Mouse (Mus musculus): ENCODE measurements around the gene Gbf1.
A peak's percentile ranks its signal among the peaks of the same experiment; 100 is the strongest.
"Not testable (repeated sequence)": the region's sequence is repeated elsewhere in the genome, so short reads cannot be mapped to it uniquely, and the experiment has no call there.

Gene Gbf1

DNA sequence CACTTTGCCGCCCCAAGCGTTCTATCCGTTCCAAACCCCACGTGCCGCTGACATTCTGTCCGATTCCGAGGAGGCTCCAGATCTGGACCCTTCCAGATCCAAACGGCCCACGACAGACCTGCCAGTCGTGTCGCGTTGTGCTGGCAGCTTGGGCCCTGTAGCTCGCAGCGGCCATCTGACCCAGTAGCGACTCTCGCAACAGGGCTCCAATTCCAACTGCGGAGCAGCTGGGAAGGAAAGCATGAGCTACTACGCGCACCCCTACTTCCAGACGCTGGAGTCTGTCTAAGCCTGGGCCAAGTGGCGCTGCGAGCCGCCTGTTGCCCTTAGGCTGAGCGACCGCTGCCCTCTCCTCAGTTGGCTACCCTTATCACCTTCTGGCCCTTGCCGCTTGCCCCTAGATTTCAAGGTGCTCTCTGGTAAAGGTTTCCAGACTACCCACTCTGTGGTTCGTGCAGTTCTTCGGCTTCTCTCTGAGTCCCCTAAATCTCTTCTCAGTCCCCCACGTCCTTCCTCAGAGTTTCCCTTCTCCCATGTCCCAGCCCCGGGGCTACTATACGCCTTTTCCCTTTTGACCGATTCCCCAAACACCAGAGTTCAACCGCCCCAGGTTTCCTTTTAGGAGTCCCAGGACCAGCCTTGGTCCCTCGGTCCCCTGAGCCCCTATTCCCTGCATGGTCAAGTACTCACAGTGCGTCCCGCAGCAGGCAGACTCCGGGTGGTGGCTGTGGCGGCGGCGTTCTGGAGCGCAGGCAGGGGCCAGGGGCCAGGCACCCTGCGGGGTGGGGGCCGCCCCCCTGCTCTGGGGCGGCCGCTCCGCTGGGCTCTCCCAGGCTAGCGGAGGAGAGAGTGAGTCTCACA, 4.6 kb upstream of the Gbf1 start, which contains the start of gene Pitx3:
Gene Pitx3 (minus strand): TSS at position 816 of the 861 bp plus-strand sequence.
- DNase-seq: no peak

DNA sequence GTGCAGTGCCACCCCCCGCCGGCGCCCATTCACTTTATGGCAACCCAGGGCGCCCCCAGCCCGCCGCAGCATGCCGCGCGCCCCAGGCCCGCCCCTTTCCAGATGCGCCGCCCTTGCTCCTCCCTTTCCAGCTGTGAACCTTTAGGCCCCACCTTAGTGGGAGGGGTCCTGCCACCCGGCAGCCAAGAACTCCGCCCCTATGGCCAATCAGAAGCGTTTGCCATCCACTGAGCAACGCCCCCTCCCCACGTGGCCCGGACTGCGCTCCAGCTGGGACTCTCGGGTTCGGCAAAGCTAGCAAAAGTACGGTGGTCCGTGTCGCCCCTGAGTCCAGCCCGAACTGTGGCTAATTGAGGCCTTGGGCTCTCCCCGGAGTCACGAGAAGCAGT, 3.9 kb upstream of the Gbf1 start:
- no peak for DNase-seq

DNA sequence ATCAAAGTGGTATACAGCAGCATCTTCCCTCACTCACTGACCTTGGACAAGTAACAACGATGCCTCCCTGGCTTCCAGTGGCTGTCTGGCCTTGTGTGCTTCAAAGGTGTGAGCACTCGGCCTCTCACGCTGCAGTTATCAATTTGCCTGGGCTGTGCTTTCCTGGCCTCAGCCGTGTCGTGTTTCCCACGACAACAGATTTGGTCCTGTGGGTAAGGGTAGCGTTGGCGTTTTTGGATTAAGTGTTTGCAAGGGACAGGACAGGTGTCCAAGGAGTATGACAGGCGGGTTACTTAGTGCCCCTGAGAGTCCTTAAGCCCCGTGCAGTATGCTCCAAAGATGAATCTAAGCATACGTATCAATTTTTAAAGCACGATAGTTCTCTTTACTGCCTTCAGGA, 3.2 kb upstream of the Gbf1 start:
- DNase-seq: no peak

DNA sequence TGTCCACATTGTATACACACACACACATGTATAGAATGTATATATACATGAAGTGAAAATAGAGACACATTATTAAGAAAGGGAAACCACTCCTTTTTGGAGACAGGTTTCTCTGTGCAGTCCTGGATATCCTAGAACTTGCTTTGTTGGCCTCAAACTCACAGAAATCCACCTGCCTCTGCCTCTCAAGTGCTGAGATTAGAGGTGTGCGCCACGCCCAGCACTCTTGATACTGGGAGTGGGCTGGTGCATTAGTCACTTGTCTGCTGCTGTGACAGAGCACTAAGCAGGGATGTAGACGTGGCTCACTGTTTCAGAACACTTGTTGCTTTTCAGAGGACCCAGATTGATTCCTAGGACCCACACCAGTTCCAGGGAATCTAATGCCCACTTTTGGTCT, 13.6 kb downstream of the Gbf1 start:
- DNase-seq: no peak

DNA sequence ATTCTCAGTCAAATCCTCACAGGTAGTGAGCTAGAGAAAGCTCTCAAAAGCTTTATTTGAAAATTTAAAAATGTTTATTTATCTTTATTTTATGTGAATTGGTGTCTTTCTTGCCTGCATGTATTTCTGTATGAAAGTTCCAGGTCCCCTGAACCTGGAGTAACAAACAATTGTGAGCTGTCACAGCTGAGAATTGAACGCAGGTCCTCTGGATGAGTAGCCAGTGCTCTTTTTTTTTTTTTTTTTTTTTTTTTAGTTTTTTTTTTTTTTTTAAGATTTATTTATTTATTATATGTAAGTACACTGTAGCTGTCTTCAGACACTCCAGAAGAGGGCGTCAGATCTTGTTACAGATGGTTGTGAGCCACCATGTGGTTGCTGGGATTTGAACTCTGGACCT, 14.9 kb downstream of the Gbf1 start:
- DNase-seq: not testable (repeated sequence)

DNA sequence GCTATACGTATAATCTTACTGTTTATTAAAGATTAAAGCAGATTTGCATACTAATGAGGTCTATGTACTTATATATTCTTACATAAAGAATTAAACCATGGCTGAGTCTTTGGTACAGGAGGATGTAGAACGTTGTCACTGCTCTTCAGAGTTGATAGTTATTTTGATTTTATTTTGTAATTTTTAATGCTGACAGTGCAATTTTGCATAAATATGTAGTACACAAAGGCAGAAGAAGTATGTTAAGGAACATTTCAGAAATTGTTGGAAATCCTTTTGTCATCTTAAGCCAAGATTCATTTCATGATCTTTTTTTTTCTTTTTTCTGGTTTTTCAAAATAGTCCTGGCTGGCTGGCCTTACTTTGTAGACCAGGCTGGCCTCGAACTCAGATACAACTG, 17.1 kb downstream of the Gbf1 start:
- no peak for DNase-seq

DNA sequence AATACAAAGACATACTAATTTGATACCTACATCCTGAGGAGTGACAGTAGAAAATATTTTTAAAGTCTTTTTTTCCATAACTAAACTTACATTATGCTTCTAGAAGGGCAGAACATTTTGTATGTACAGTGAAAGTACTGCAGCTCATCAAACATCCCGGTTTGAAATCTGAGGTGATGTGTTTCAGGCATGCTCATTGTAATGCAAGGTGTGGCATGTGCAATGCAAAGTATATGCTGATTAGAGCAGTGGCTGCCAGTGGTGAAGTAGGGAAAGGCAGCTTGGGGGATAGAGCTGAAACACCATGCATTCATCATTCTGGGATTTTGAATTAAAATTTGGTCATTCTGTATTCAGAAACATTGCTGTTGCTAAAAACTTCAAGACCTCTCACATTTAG, 17.6 kb downstream of the Gbf1 start:
- DNase-seq: no peak

DNA sequence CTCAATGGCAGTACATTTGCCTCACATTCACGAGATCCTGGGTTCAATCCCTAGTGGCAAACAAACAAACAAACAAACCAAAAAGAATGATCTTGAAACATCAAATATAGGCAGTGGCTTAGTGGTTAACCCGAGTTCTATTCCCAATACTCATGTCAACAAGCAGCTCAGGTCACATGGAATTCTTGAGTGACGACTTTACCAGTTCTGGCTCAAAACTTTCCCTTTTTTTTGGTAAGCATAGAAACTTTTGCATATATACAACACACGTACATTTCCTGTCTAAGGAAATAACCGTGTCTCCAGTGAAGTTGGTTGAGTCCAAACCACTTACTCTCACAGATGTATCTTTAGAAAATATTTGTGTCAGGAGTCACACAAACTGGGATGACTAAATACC, 20.2 kb downstream of the Gbf1 start:
- DNase-seq: no peak

DNA sequence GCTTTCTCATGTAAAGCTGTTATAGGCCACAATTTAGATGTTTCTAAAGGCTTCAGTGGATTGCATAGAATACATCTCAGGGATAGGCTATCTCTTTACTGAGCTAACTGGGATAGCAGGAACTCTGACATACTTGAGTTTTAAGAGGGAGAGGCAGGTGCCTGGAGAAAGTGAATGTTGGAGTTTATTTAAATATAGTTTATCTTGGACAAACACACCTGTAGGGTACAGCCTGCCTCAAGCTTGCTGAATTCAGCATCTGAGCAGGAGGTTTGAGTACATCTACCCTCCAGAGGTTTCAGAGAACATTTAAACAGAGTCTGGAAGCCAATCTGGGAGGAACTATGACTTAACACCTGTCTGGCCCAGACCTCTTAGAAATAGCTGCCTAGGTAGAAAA, 22.9 kb downstream of the Gbf1 start:
- no peak for DNase-seq

DNA sequence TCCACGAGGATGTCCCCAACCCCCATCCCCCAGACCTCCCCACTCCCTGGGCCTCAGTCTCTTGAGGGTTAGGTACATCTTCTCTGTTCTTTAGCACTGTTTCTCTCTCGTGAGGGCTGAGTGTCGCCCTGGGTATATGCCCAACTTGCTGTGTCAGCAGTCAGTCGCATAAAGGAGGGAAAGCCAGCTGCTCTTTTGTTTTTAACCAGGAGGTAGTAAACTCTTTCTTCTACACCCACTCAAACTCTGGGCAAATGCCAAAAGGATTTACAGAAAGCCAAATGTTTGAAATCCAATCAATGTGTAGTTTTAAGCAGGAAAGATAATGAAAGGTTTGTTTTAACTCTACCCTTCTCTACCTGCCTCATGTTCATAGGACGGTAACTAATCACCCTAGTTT, 24.7 kb downstream of the Gbf1 start:
- DNase-seq: no peak

DNA sequence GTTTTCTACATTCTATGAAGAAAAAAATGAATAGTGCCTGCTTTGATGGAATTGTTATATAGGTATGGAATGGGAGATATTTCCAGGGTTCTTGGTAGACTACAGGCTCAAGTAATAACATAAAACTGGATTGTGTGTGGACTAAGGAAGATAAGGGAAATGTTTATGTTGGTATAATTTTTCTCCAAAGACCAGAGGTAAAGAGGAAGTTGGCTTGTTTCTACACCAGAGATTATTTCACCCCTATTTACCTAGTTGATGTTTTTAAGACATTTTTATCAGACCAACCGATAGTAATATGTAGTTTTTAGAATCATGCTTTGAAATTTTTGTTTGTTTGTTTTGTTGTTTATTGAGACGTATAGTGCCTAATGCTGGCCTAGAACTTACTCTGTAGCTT, 28.0 kb downstream of the Gbf1 start:
- no peak for DNase-seq

DNA sequence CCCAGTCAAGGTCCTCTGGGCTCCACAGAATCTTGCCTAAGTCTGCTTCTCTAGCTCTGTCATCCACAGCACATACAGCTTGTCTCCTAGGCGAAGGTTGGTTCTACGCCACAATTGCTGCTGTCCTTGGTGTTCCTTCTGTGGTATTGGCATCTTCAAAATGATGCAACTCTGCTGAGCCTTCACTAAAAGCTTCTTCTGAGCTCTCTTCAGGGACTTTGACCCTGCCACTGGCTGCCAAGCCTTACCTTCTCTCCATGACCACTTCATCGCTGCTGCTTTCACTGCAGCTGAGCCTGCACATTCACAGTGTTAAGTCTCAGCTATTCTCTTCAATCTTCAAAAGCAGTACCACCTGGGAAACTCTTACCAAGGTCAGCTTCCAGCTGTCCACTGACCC, 29.9 kb downstream of the Gbf1 start:
- DNase-seq: no peak

DNA sequence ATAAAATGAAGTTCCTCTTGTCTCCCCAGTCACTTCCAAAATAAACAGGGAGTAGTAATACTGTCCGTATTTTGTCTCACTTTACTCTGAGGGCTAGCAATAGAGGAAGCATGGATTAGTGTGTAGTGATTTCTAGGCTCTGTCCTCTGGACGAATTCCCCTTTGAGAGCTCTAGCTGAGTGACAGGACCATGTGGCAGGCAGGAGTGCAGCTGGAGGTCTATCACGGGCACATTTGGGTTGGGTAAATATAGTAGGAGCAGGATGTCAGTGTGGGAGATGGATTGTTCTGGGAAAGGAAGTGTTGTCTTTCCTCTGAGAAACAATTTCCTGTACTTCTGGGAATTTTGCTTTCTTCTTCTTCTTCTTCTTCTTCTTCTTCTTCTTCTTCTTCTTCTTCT, 34.3 kb downstream of the Gbf1 start:
- DNase-seq: no peak

DNA sequence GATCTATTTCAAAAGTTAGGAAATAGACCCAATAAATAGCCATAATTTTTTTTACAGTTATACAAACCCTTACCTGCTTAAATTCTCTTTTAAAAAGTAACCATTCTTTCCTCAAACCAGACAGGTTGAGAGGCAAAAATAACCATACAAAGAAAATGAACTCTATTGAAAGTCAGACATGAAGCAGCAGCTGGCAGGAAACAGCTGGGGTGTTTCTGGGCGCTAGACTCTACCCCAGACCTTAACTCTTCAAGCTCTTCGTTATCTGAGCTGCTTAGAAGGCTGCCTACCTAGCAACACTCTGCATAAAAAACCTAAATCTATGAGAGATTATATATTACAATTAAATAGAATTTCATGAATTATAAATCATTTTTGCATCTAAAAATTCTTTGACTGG, 34.9 kb downstream of the Gbf1 start:
- no peak for DNase-seq

DNA sequence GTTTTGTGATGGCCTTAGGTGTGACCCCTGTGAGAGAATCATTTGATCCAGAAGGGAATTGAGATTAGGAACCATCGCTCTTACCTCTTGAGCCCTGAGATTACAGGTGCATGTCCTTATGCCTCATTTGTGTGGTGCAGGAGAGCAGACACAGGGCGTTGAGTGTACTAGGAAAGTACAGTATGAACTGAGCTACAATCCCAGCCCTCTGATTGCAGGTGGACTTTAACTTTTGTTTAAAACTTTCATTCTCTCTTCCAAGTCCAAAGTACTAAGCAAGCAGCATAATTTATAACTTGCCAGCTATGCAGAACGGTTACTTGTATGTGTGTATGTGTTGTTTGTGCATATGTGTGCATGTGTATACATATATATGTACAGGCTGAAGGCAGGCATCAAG, 46.0 kb downstream of the Gbf1 start:
- DNase-seq: no peak

DNA sequence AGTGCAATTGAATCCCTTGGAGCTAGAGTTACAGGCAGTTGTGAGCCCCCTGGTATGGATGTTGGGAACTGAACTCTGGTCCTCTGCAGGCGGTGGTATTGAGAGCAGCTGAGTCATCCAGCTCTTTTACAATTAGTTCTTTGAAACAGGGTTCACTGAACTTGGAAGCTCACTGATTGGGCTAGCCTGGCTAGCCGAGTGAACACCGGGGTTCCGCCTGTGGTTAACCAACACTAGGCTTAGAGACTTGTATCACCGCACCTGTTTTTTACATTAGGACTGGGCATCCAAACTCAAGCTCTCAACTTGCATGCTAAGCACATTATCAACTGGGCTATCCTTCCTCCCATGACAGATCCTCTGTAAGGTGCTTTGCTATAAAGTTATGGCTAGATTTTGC, 46.6 kb downstream of the Gbf1 start:
- DNase-seq: no peak

DNA sequence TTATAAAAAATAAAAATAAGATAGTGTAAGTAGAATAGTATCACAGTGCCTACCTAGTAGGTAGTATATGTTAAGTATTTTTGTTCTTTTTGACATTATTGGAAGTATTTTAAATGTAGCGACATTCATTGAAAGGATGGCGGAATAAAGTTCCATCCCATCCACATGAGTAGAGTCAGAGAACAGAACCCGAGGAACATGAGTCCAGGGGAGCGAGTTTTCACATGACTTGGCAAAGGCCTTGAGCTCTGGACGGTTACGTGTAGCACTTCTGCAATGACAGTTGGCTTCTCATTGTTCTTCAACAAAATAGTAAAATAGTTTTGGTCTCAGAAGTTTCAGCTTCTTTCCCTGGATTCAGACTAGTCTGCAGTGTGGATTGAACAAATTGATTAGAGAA, 51.9 kb downstream of the Gbf1 start:
- no peak for DNase-seq

DNA sequence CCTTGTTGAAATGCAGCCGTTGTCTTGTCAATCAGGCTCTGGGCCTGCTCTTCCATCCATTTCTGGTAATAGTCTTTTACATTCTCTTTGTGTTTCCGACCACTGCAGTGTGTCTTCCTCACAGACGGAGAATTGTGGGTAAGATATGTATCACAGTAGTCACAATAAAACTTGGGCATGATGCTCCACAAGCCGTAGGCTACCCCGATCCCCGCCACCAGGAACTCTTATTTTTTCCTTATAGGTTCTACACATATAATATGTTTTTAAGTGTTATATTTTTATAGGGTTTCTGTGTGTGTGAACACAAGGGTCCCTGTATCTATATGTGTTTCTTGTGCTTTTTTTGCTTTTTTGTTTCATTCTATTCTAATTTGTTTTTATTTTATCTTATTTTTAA, 53.4 kb downstream of the Gbf1 start:
- no peak for DNase-seq

DNA sequence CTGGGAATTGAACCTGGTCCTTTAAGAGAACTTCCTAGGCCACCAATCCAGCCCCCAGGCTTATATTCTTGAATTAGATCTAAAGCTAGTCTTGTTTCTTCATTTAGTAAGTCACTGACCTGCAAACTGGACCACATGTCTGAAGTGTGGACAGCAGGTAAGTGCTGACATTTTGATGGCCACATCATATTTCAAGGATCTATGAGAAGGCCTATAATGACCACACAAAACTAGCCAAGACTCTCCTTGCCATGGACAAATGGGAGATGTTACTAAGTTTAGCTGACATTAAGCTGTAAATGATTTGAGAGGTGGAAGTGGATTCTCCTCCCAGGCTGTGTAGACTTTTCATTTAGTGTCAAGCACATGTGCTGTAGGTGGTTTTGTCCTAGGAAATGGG, 58.6 kb downstream of the Gbf1 start:
- no peak for DNase-seq

DNA sequence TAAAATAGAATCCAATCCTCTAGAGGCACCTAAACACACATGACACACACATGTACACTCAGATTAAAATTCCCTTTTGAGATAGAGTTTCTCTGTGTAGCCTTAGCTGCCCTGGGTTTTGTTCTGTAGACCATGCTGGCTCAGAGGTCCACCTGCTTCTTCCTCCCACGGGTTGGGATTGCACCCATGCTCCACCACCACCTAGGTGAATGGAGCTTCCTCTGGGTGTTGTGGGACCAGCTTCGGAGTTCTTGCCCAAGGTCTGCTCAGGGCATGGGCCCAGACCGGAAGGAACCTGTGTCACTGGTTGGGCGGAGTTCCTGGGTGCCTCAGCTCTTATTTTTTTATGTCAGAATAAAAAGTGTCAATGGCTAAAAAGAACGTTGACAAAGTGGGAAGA, 62.2 kb downstream of the Gbf1 start:
- no peak for DNase-seq

DNA sequence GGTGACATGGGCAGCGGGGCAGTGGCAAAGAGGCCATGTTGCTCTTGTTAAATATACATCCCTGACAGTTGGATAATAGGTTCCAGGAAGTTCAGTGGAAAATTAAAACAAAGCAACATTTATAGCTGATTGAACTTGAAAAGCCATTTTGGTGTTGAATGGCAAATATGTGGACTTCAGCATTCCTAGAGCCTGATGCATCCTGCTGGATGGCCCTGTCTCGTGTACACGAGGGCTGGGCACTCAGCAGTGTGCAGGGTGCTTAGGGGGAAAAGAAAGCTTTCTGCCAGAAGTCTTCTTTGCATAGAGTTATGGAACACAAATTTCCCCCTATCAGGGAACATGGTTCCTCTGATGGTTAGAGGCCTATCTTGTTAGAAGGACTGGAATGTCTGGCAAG, 63.1 kb downstream of the Gbf1 start:
- no peak for DNase-seq

DNA sequence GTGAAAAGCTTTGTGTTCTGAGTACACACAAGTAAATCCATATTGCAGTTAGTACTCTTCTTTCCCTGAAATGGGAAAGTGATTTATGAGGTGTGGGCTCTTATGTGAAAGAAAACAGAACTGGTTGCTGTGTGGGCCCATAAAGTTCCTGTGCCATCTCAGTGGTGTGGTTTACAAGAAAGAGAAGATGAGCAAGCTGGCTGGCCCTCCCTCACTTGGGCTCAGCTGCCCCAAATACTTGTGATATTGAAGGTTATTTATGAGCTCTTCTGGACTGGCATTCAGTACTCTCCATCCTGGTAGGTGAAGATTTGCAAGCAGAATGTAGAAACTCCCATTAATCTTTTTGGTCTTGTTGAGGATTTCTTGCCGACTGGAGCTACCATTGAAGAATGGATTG, 64.4 kb downstream of the Gbf1 start:
- DNase-seq: no peak

DNA sequence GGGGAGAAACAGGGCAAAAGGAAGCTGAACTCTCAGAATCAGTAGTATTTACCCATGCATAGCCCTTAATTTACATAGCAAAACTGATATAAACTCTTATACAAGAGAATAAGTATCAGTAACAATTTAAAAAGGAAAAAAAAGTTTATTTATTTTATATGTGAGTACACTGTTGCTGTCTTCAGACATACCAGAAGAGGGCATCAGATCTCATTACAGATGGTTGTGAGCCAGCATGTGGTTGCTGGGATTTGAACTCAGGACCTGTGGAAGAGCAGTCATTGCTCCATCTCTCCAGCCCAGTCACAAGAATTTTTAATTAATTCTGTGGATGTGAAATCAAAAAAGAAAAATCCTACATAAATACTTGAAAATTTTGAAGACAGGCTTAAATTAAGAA, 65.0 kb downstream of the Gbf1 start:
- DNase-seq: not testable (repeated sequence)

DNA sequence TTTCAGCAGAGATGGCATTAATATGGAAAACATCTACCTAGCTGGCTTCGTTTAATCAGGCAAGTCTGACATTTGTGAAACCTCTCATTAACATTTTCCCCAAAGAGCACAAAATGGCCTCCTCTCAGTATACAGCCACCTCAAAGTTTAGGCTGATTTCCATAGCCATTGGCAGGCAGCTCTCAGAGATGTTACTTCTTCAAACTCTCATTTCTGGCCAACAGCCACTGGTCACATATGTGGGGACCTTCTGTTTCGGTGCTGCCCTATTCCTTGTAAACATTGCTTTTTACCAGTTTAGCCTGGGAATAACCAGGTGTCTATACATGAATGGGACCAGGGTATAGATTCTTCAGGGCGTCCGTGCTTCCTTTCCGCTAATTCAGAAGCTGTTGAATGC, 67.8 kb downstream of the Gbf1 start:
- DNase-seq: peak; percentile 15

DNA sequence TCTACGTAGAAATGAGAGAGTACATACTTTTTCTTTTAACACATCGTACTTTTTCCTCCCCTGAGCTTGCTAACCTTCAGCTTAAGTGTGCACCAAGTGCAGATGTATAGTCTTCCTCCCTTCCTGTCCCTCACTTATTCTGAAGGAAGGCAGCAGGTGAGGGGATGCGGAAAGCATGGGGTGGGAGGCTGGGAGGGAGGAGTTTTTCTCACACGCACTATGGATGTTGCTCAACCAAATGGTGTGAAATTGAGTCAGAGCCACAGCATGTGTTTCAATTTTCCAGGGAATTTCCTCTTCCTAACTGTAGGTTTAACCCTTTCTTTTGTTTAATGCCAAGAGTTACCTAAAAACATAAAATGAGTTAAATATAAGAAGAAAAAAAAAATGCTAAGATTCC, 70.8 kb downstream of the Gbf1 start:
- no peak for DNase-seq

All from cerebellum, adult 11 months (tissue).